Mouse (Mus musculus) neural tube, embryonic 10.5 days (tissue): ENCODE results near the gene Wdr90.

ENCODE experiments used
- DNase-seq: peaks from one replicate; pipeline ENCODE4 v3.0.0-alpha.2; 2017; ENCODE audit warnings: low spot score; ENCODE audit errors: extremely low spot score

Gene Wdr90

DNA sequence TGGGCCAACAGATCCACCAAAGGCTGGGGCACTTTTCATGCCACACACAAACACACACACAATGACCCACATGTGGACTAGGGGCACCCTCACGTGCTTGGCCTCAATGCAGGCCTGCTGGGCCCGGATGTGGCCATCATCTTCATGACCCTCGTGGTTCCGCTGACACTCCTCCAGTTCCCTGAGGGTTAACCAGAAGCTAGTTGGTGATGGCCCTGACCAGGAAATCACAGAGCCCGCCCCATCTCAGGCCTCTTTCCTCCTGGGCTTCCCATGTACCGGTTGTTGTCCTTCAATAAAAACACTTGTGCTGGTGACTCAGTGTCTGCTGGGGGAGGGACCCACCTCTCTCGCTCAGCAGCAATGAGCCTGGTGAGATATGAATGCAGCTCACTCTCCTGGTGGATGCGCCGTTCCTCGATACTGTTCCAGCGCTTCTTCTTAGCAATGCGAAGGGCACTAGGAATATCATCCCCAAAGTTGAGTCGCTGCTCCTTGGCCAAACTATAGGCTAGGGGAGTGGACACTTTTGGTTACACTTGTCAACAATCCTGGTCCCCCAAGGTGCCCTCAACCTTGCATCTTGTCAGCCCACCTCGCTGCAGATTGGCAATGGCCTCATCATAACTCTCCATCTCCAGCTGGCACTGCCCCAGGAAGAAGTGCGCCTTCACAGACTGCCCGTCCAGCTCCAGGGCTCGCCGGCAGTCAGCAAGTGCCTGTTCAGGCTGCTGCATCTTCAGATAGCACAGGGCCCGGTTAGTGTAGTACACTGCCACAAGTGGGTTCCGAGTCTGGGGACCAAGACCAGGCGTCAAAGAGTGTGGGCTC is 29.6 kb downstream of the Wdr90 start:
- DNase-seq: peak; percentile 33

DNA sequence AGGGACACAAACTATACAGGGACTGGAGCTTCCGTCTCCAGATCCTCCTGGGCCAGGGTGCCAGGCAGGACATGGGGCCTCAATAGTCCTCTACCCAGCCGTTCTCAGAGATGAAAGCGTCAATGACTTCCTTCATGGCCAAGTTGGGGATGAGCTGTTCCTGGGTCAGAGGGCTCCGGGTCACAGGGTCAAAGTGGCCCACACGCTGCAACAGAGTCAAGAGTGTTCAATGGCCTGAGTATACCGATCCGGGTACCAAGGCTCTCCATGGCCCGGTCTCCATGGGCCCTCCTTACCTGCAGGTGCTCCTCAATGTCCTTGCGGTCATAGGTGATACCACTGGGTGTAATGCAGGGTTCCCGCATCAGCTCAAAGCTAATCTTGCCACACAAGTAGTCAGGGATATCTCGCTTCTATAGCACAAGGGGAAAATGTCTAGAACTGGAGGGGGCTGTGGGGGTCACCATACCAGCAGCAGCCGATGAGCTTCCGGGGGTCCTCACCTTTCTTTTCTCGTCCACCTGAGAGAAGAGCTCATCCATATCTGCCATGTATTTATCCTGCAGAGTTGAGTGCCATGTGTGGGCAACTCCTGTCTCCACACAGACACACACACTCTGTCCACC is 30.4 kb downstream of the Wdr90 start:
- no peak for DNase-seq

- DNase-seq: no peak
Measured at GRCm38 (mm10) chr17:25830200-25830753, 31.0 kb downstream of the Wdr90 start.

DNA sequence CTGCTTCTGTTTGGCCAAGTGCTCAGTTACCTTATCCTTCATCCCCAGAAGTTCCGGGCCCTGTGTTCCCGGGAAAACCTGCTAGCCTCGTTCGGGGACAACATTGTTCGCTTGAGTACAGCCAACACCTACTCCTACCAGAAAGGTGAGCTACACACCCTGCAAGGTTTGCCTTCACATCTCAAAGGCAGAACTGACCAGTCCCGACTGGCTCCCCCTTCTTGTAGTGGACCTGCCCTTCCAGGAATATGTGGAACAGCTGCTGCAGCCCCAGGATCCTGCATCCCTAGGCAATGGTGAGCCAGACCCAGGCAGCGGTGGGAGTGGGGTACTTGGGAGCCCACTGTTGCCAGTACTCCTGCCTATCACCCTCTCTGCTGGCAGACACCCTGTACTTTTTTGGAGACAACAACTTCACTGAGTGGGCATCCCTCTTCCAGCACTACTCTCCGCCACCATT is 31.7 kb downstream of the Wdr90 start:
- peak; percentile 45 for DNase-seq

- DNase-seq: peak; percentile 87
Measured at GRCm38 (mm10) chr17:25828712-25829557, 32.4 kb downstream of the Wdr90 start, which contains the start of gene Jmjd8. Jmjd8 (plus strand) TSS chr17:25828867.

- peak; percentile 38 for DNase-seq
Measured at GRCm38 (mm10) chr17:25828223-25828594, 33.1 kb downstream of the Wdr90 start.

DNA sequence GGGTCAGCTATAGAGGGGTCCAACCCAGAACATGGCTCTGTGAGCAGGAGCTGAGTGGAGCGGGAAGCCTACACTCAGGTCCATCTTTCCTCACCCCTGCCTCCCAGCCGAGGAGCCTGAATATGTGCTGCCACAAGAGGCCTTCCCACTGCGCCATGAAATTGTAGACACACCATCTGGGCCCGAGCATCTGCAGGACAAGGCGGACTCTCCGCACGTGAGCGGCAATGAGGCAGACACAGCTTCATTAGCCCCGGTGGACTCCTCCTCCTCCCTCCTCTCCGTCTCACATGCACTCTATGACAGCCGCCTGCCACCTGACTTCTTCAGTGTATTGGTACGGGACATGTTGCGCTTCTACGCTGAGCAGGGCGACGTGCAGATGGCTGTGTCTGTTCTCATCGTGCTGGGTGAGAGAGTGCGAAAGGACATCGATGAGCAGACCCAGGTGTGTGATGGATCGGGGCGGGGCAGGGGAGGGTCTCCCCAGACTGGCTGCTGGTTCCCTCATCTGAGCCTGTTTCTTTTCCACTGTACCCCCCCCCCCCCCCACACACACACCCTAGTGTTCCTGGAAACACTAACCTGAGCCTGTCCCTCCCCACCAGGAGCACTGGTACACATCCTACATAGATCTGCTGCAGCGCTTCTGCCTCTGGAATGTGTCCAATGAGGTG is 33.6 kb downstream of the Wdr90 start:
- no peak for DNase-seq

DNA sequence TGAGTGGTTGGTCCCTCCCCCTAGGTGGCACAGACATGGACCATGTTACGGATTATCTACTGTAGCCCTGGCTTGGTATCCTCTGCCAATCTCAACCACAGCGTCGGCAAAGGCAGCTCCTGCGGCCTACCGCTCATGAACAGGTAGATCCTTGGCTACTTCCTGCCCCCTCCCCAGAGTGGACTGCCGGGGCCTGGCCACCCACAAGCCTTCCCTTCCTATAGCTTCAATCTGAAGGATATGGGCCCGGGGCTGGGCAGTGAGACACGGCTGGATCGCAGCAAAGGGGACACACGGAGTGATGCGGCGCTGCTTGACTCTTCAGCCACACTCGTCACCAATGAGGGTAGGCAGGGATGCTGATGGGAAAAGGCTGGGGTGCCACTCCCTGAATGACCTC is 34.3 kb downstream of the Wdr90 start:
- DNase-seq: no peak

GRCm38 (mm10) chr17:25825984-25826570 is 35.2 kb downstream of the Wdr90 start:
- DNase-seq: no peak

- no peak for DNase-seq
Measured at GRCm38 (mm10) chr17:25825311-25825710, 36.0 kb downstream of the Wdr90 start.

- no peak for DNase-seq
Measured at GRCm38 (mm10) chr17:25824362-25825142, 36.7 kb downstream of the Wdr90 start.

- DNase-seq: peak; percentile 65
Measured at GRCm38 (mm10) chr17:25823452-25823851, 37.8 kb downstream of the Wdr90 start, which contains the start of gene Wdr24. Wdr24 (plus strand) TSS chr17:25823627.

GRCm38 (mm10) chr17:25818851-25819780 is 42.2 kb downstream of the Wdr90 start:
- no peak for DNase-seq

- DNase-seq: no peak
Measured at GRCm38 (mm10) chr17:25817662-25818061, 43.6 kb downstream of the Wdr90 start.

DNA sequence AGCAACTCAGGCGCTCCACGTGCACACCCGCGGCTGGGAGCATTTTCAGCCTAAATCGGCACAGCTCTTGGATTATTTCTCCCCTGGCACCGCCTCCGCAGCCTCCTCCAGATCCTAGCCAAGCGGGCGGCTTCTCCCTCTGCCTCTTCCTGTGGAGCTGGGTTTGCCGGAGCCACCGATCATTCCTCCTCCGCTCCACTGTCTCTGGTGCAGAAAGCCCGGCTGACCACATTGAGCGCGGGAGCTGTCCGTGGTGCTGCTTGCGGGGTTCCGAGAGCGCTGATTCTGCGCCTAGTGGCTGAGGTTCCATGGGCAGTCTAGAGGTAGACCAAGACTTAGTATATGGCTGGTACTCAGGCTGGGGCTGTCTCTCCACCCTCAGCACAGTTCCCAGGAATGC is 47.8 kb downstream of the Wdr90 start:
- DNase-seq: peak; percentile 93

DNA sequence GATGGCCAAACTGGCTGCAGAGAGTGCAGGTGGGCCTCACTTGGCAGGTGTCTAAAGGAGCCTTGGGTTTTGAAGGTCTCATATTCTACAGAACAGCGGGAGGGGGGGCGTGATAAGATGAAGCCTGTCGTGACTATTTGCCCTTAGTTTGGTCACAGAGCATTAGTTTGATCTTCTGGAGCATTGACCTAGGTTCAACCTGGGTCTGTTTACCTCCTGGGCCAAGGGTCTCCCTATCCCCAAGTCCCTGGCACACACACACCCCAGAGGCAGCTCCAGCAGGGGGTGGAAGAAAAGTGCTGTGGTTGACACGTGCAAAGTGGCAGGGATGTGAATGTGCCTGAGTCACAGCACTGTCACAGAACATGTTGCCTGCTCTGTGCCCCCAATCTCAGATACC is 50.4 kb downstream of the Wdr90 start:
- DNase-seq: no peak

- DNase-seq: no peak
Measured at GRCm38 (mm10) chr17:25809606-25810340, 51.5 kb downstream of the Wdr90 start.
